Mouse (Mus musculus): ENCODE results near the gene Havcr2. TPM values are rescaled to one million over a fixed set of nuclear protein-coding genes. Genes with fewer than 3 reads are reported as not detected.
"Not testable (repeated sequence)": the region's sequence is repeated elsewhere in the genome, so short reads cannot be mapped to it uniquely, and the experiment has no call there.

The Havcr2 gene
- total RNA-seq (2022): under 1 TPM in 2 of 4 experiments, not detected in 2; 0.12 to 0.13 TPM

GRCm38 (mm10) chr11:46454453-46455045 is at the start of gene Havcr2:
Havcr2 (plus strand) TSS chr11:46454935.
- DNase-seq (ENCODE audit: low spot score in 2 of 2): no peak

- DNase-seq (ENCODE audit: low spot score in 2 of 2): no peak
Observed at GRCm38 (mm10) chr11:46404986-46405385, 49.7 kb upstream of the Havcr2 start.

DNA sequence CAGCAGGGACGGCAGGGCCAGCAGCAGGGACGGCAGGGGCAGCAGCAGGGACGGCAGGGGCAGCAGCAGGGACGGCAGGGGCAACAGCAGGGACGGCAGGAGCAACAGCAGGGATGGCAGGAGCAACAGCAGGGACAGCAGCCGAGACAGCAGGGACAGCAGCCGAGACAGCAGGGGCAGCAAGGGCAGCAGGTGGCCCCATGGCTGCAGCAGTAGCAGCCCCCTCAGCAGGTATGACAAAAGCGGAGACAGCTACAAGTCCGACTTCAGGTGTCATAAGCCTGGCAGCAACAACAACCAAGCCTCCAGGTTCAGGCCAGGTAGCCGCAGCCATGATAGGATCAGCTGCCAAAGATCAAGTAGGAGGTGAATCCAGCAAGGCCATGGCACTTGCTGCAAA is 48.0 kb upstream of the Havcr2 start:
- no peak for DNase-seq (ENCODE audit: low spot score in 2 of 2)

DNA sequence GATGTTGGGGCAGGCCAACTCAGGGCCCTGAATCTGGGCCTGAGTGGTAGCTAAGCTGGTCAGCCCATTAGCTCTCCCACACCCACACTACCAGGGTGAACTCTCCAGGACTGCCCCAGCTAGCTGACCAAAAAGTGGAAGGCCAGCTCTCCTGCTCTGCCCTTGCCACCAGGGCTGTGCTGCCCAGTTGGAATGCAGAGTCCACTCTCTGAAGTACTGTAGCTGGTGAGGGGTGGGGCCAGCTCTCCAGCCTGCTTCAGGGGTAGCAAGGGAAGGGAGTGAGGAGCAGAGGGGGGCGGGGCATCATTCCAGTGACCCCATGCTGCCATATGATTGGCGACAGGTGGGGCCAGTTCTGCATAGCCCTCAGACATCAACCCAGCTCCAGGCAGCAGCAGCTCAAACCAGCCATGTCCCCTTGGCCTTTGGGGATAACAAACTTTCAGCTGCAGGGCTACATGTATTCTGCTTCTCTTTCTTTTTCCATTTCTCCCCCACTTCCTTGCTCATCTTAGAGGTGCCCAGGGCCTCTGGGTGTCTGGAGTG is 44.6 kb upstream of the Havcr2 start:
- DNase-seq (ENCODE audit: low spot score in 2 of 2): no peak

DNA sequence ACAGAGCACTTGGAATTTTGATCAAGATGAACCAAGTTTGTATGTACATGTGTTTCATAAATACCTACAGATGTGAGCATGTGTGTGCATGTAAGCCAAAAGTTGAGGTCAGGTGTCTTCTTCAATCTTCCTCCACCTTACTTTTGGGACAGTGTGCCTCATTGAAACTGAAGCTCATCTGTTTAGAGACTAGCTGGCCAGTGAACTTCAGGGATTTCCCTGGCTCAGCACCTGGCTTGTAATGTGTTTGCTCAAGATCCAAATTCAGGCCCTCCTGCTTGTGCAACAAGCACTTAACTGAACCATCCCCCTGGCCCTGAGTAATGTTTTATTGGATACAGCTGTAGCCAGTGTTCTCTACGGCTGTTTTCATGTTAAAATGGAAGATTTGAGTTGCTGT is 36.3 kb upstream of the Havcr2 start:
- no peak for DNase-seq (ENCODE audit: low spot score in 2 of 2)

- DNase-seq (ENCODE audit: low spot score in 2 of 2): no peak
Observed at GRCm38 (mm10) chr11:46418860-46419259, 35.9 kb upstream of the Havcr2 start.

- no peak for DNase-seq (ENCODE audit: low spot score in 2 of 2)
Observed at GRCm38 (mm10) chr11:46421086-46421888, 33.4 kb upstream of the Havcr2 start.

- not testable (repeated sequence) for DNase-seq (ENCODE audit: low spot score in 2 of 2)
Observed at GRCm38 (mm10) chr11:46428131-46428530, 26.6 kb upstream of the Havcr2 start.

DNA sequence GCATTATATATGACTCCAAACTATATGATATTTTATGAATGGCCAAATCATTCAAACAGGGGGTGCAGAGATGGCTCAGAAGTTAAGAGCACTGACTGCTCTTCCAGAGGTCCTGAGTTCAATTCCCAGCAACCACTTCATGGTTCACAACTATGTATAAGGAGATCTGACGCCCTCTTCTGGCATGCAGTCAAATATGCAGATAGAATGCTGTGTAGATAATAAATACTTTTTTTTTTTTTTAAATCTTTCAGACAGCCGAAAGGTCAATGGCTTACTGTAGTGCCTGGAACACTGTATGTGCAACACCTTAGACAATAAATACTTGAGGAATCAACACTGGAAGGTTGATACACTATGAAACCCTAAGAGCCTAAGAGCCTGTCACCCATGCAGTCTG is 24.6 kb upstream of the Havcr2 start:
- no peak for DNase-seq (ENCODE audit: low spot score in 2 of 2)

DNA sequence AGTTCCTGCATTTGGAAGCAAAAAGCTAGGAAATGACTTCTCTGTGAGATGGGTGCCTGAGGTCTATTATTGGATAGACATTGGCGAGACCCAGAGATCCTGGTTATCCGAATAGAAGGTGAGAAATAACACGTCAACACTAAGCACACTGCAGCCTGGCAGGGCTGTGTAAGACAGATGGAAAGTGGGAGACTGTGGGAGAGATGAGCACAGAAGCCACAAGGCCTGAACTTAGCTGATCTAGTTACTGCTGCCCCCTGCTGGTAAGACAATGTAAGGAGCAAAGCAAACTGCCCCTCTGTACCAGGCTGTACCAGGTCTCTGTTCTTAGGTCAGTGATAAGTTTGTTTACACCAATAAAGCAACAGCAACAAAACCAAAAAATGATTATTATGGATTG is 23.6 kb upstream of the Havcr2 start:
- DNase-seq (ENCODE audit: low spot score in 2 of 2): peak in 1 of 2 experiments; percentile 20

GRCm38 (mm10) chr11:46435363-46435762 is 19.4 kb upstream of the Havcr2 start:
- DNase-seq (ENCODE audit: low spot score in 2 of 2): no peak

- DNase-seq (ENCODE audit: low spot score in 2 of 2): peak; percentile 88 to 93
Observed at GRCm38 (mm10) chr11:46436760-46437458, 17.8 kb upstream of the Havcr2 start, which contains the start of gene Med7. Med7 (plus strand) TSS chr11:46436925.

GRCm38 (mm10) chr11:46437459-46438000 is 17.2 kb upstream of the Havcr2 start:
- DNase-seq (ENCODE audit: low spot score in 2 of 2): no peak

- DNase-seq (ENCODE audit: low spot score in 2 of 2): no peak
Observed at GRCm38 (mm10) chr11:46439005-46439543, 15.7 kb upstream of the Havcr2 start.

DNA sequence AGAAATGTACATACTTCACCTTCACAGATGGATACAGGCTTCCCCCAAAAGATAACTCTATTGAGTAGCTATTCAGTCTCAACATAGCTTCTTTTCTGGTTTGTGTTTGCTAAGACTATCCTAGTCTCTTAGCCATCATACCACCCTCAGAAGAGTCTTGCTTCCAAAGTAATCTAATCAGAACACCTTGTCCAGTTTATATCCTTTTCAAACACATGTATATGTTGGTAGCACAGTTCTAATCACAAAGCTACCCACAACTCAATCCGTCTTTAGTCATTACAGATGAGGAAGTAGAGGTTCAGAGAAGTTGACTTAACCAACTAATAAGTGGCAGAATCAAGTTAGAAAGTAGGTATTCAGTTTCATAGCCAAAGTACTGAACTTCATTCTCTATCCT is 13.0 kb upstream of the Havcr2 start:
- DNase-seq (ENCODE audit: low spot score in 2 of 2): no peak

GRCm38 (mm10) chr11:46443152-46443551 is 11.6 kb upstream of the Havcr2 start:
- no peak for DNase-seq (ENCODE audit: low spot score in 2 of 2)

GRCm38 (mm10) chr11:46443979-46444378 is 10.8 kb upstream of the Havcr2 start:
- DNase-seq (ENCODE audit: low spot score in 2 of 2): no peak

DNA sequence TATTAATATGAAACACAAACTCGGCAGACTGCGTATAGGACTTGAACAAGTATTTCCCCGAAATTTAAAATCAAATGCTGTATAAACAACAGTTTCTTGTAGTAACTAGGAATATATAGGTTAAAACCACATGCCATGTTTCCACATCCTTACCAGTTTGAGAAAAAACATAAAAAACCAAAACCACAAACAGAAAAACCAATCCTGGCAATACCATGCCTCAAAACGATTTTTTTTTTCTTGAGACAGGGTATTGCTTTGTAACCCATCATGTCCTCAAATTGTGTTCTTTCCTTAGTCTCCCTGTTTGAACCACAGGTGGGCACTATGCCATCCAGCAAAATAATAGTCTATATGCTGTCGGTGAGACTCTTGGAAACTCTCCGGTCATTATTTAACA is 8.6 kb upstream of the Havcr2 start:
- no peak for DNase-seq (ENCODE audit: low spot score in 2 of 2)

- no peak for DNase-seq (ENCODE audit: low spot score in 2 of 2)
Observed at GRCm38 (mm10) chr11:46447644-46448484, 6.9 kb upstream of the Havcr2 start.

DNA sequence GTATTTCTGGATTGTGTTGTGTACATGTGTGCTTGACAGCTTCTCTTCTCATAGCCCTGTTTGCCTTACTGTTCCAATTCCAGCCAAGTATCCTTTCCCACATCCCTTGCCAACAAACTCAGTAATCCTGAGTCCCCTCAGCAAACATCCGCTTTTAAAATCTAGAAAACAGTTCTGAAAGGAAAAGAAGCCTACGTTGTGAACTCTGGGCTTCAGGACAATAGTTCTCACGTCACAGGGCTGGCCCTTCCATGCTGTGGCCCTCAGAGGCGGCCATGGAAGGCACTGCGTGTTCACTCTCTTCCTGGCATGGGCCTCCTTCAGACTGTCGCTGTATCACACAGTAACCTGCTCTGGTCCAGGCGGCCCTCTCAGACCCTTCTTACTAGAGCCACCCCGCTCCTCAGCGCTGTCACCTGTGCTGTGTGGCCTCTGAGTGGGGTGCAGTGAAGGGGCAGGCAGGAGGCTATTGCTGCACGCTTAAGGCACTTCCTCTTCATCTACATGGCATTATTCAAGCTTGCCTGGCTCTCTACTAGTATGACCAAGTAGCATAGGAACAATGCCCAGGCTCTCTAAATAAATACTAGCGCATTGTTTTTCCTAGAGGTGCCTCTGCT is 5.2 kb upstream of the Havcr2 start:
- DNase-seq (ENCODE audit: low spot score in 2 of 2): no peak
